Mouse (Mus musculus): Measurements from ENCODE around the gene Gm42417.

DNA sequence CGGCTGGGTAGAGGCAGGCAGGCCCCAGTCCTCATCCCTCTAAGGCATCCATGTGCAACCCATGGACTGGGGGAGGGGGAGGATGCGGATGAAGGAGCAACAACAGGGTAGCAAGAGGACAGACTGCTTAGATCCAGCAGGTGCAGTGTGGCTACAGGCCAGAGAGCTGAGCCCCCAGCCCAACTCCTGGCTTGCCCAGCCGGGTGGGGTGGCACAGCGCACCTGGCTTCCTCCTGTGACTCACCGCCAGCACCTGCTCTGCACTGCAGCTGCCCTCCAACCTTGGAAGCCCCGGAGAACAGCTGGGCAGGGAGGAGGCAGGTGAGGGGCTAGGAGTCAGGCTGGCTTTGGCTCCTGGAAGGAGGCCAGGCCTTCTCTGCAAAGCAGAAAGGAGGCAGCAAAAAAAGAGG is 40.8 kb upstream of the Gm42417 start:
- TF ChIP-seq CTCF (IDR thresholded peaks at IDR 0.05; ENCODE audit: extremely low read depth, insufficient read depth, insufficient read length, insufficient replicate concordance) (no peak), POLR2A (IDR thresholded peaks at IDR 0.05; ENCODE audit: low read depth, low read length) (no peak)

All from spleen, adult 2 months (tissue).